Mouse (Mus musculus): ENCODE results near the gene Nat8f4. TPM values are rescaled to one million over a fixed set of nuclear protein-coding genes. Genes with fewer than 3 reads are reported as not detected.
"Not testable (repeated sequence)": the region's sequence is repeated elsewhere in the genome, so short reads cannot be mapped to it uniquely, and the experiment has no call there.

Gene Nat8f4
- polyA plus RNA-seq (2014; fragmentation: Nextera tagmentation; extraction: Ambion mirVana), result 4.6 and 5.6 TPM in 2 replicates

DNA sequence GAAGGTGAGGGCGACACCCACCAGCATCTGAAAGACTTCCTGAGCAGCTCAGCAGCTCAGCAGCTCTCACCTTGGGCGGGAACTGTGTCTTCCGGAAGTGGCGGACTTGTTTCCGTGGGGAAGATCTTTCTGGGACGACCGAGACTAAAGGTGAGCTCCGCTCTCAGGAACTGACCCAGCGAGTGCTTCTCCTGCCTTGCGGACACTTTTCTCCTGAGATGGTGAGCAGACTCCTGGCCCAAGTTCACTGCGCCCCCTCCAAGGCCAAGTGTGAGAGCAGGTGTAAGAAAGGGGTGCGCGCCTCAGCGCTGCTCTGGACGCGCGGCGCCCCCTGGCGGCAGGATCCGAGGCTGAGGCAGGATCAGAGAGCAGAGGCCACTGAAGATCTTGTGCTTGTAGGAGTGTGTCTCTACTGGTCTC, at the start of gene Nat8f4:
Gene Nat8f4, minus strand, starts transcription at position 243 of the 420 bp plus-strand sequence.
- Histone ChIP-seq H3K4me2 (ENCODE audit: low read depth, low read length) (peak within 1 kb of the TSS; percentile 24; the same call in 1 of the 2 replicates), H3K4me3 (ENCODE audit: low read depth, low read length) (peak within 1 kb of the TSS; percentile 22; the same call in 1 of the 2 replicates)
- H3K9ac ChIP-seq (replicated peaks; ENCODE audit: low read depth, low read length); H3K4me1 ChIP-seq (ENCODE audit: control insufficient read depth, insufficient read depth, low read length); H3K9me3 ChIP-seq (ENCODE audit: control insufficient read depth, low read length); H3K27ac ChIP-seq (ENCODE audit: low read depth, low read length); H3K36me3 ChIP-seq (ENCODE audit: control insufficient read depth, insufficient read depth, low read length); H3K27me3 ChIP-seq (ENCODE audit: control insufficient read depth, insufficient read depth, low read length): not testable (repeated sequence)
- ATAC-seq (ENCODE audit: low read depth), result peak; percentile 85
- 14% methylated on average over 20 of the region's 20 CpGs for whole genome bisulfite sequencing

DNA sequence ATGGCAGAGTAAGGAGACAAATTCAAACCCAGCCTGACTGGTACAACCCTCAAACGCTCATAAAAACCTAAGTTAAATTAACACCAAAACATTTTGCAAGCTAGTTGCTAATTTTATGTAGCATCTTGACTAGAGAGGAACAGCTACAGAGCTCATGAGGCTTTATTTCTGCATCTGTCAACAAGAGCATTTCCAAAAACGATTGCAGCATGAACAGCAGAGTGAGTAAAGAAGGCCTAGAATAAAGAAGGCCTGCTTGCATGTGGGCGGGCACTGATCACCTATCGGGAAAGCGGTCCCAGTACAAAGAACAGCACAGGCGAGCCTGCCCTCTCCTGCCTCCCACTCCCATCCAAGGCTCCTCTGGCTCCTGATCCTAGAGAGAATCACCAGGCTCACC, 43.9 kb upstream of the Nat8f4 start:
- Histone ChIP-seq H3K4me3 (ENCODE audit: low read depth, low read length) (no peak overlapping the region), H3K9me3 (ENCODE audit: control insufficient read depth, low read length) (no peaks in the 10 kb centered on the region), H3K4me2 (ENCODE audit: low read depth, low read length) (no peak overlapping the region), H3K4me1 (ENCODE audit: control insufficient read depth, insufficient read depth, low read length) (no peaks in the 10 kb centered on the region), H3K27me3 (ENCODE audit: control insufficient read depth, insufficient read depth, low read length) (no peaks in the 10 kb centered on the region), H3K36me3 (ENCODE audit: control insufficient read depth, insufficient read depth, low read length) (peaks cover 67% of the 10 kb centered on the region), H3K9ac (replicated peaks; ENCODE audit: low read depth, low read length) (no peak overlapping the region), H3K27ac (ENCODE audit: low read depth, low read length) (no peak overlapping the region)
- no peak for ATAC-seq (ENCODE audit: low read depth)
- 88% methylated on average over 6 of the region's 6 CpGs for WGBS

DNA sequence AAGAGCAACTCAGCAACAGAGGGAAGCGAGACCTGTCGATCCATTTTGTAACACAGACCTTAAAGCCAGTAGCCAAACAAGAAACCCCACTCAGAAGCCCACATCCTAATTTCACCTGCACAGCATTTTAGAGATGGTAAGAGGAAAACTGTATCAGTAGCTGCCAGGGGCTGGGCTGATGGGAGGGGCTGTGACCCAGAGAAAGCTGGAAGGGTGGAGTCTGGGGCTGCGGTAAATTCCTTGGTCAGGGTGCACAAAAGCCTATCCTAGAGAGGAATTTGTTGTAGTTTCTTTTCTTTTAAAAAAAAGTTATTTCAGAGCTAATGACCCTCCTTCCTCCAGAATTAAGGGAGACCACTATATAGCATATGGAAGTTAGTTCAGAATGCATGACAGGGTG, 37.8 kb upstream of the Nat8f4 start:
- H3K36me3 ChIP-seq (ENCODE audit: control insufficient read depth, insufficient read depth, low read length), result peaks cover 33% of the 10 kb centered on the region; the same call in 1 of the 2 replicates
- H3K4me1 ChIP-seq (ENCODE audit: control insufficient read depth, insufficient read depth, low read length), result no peaks in the 10 kb centered on the region
- no peaks in the 10 kb centered on the region for H3K27me3 ChIP-seq (ENCODE audit: control insufficient read depth, insufficient read depth, low read length)
- no peaks in the 10 kb centered on the region for H3K9me3 ChIP-seq (ENCODE audit: control insufficient read depth, low read length)
- no peak overlapping the region for H3K9ac ChIP-seq (replicated peaks; ENCODE audit: low read depth, low read length)
- no peak overlapping the region for H3K4me3 ChIP-seq (ENCODE audit: low read depth, low read length)
- no peak overlapping the region for H3K4me2 ChIP-seq (ENCODE audit: low read depth, low read length)
- WGBS, result 100% methylated on average over 3 of the region's 3 CpGs
- H3K27ac ChIP-seq (ENCODE audit: low read depth, low read length), result no peak overlapping the region
- ATAC-seq (ENCODE audit: low read depth), result no peak

DNA sequence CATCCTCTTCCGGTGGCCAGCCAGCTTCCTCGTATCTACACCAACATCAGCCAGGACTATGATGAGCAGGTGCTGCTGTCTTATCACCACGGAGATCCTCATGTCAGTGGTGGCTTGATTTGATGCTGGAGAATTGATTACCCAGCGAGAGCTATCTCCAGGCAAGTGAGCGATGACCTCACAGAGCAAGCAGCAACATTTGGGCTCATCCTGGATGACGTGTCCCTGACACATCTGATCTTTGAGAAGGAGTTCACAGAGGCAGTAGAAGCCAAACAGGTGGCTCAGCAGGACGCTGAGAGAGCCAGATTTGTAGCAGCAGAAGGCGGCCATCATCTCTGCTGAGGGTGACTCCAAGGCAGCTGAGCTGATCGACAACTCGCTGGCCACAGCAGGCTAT, 34.0 kb upstream of the Nat8f4 start:
- no peaks in the 10 kb centered on the region for H3K9me3 ChIP-seq (ENCODE audit: control insufficient read depth, low read length)
- H3K27ac ChIP-seq (ENCODE audit: low read depth, low read length), result no peak overlapping the region
- H3K4me1 ChIP-seq (ENCODE audit: control insufficient read depth, insufficient read depth, low read length), result no peaks in the 10 kb centered on the region
- 86% methylated on average over 10 of the region's 10 CpGs for WGBS
- H3K4me3 ChIP-seq (ENCODE audit: low read depth, low read length), result no peak overlapping the region
- no peak overlapping the region for H3K9ac ChIP-seq (replicated peaks; ENCODE audit: low read depth, low read length)
- no peaks in the 10 kb centered on the region for H3K27me3 ChIP-seq (ENCODE audit: control insufficient read depth, insufficient read depth, low read length)
- H3K4me2 ChIP-seq (ENCODE audit: low read depth, low read length), result no peak overlapping the region
- peaks cover 8% of the 10 kb centered on the region; the same call in 1 of the 2 replicates for H3K36me3 ChIP-seq (ENCODE audit: control insufficient read depth, insufficient read depth, low read length)
- no peak for ATAC-seq (ENCODE audit: low read depth)

DNA sequence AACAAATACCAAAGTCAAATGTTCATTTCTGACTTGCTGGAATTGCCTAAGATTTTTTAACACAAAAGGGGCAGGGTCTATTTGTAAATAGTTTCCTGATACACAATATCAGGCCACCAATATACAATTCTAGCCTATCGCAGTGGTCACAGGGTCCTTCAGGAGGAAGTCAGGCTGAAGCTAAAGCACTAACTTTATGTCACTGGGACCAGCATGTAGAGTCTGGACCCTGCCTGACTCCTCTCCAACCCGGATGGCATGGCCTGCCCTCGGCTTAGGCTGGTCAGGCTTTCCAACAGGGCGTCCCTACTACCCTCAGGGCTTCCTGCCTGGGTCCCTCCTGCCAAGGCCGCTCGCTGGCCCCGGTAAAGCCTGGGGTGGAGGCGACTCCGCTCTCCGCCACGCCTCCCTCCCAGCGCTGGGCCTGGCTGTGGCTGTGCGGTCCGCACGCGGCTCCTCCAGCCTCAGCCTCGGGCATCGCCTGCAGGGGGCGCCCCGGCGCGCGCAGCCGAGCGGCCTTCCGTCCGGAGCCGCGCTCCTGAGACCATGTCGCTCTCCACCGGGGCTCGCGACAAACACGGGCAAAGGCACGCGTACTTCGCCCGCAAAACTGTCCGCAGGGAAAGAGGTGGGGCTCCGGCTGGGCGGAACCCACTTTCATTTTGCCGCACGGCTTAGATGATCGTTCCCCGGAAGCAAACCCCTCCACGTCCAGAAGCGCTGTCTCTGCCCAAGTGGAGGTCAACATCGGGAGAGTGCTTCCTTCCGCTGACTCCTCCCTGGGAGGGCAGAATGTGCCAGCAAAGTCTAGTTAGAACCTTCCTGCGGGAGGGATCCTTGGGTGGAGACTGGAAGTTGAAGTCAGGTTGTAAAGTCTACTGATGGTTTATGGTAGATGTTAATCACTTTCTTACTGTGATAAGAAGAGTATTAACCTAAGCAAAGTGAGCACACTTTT, 32.1 kb upstream of the Nat8f4 start:
- H3K9me3 ChIP-seq (ENCODE audit: control insufficient read depth, low read length), result not testable (repeated sequence)
- WGBS, result 2% methylated on average over 42 of the region's 50 CpGs

DNA sequence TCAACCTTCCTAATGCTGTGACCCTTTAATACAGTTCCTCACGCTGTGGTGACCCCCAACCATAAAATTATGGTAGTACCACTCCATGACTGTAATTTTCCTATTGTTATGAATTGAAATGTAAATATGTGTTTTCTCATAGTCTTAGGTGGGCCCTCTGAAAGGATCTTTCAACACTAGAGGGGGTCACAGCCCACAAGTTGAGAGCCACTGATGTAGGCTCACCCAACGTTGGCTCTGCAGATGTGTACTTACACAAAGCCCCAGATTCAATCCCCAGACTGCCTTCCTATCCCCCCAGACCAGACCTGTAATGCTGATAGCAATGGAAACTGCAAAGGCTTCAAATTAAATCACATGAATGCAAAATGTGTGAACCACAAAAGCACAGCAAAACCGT, 31.0 kb upstream of the Nat8f4 start:
- no peak for ATAC-seq (ENCODE audit: low read depth)
- Histone ChIP-seq H3K4me2 (ENCODE audit: low read depth, low read length) (no peak overlapping the region), H3K27ac (ENCODE audit: low read depth, low read length) (no peak overlapping the region), H3K9ac (replicated peaks; ENCODE audit: low read depth, low read length) (no peak overlapping the region), H3K27me3 (ENCODE audit: control insufficient read depth, insufficient read depth, low read length) (no peaks in the 10 kb centered on the region), H3K9me3 (ENCODE audit: control insufficient read depth, low read length) (no peaks in the 10 kb centered on the region), H3K36me3 (ENCODE audit: control insufficient read depth, insufficient read depth, low read length) (no peaks in the 10 kb centered on the region; the same call in 1 of the 2 replicates), H3K4me3 (ENCODE audit: low read depth, low read length) (no peak overlapping the region), H3K4me1 (ENCODE audit: control insufficient read depth, insufficient read depth, low read length) (no peaks in the 10 kb centered on the region)
- WGBS, result 68% methylated on average over 3 of the region's 3 CpGs

More for the DNA sequence above, 32.1 kb upstream of the Nat8f4 start:
- not testable (repeated sequence) for H3K27me3 ChIP-seq (ENCODE audit: control insufficient read depth, insufficient read depth, low read length); H3K36me3 ChIP-seq (ENCODE audit: control insufficient read depth, insufficient read depth, low read length); H3K4me1 ChIP-seq (ENCODE audit: control insufficient read depth, insufficient read depth, low read length); H3K27ac ChIP-seq (ENCODE audit: low read depth, low read length)
- peak; percentile 95 for ATAC-seq (ENCODE audit: low read depth)
- Histone ChIP-seq H3K4me3 (ENCODE audit: low read depth, low read length) (peak overlapping the region; percentile 41), H3K4me2 (ENCODE audit: low read depth, low read length) (peak overlapping the region; percentile 52), H3K9ac (replicated peaks; ENCODE audit: low read depth, low read length) (peak overlapping the region; percentile 51)

DNA sequence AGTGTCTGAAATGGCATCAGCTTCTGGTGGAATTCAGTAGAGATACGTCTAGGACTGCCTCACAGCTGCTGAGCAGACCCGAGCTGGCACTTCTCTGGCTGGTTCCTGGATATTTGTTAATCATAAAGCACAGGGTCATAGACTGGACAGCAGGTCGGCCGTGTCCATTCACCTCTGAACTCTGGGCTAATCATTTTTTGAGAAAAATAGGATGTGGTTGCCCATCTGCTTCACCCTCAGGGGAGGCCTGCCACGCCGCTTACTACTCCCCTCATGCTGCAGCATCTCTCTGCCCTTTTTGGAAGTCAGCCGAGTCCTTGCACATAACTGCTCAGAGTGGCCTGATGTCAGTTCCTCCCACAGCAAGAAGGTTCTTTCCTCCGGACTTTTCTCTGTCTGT, 29.4 kb upstream of the Nat8f4 start:
- Histone ChIP-seq H3K27me3 (ENCODE audit: control insufficient read depth, insufficient read depth, low read length) (no peaks in the 10 kb centered on the region), H3K9me3 (ENCODE audit: control insufficient read depth, low read length) (no peaks in the 10 kb centered on the region), H3K4me3 (ENCODE audit: low read depth, low read length) (no peak overlapping the region), H3K4me1 (ENCODE audit: control insufficient read depth, insufficient read depth, low read length) (no peaks in the 10 kb centered on the region), H3K27ac (ENCODE audit: low read depth, low read length) (no peak overlapping the region), H3K9ac (replicated peaks; ENCODE audit: low read depth, low read length) (no peak overlapping the region), H3K36me3 (ENCODE audit: control insufficient read depth, insufficient read depth, low read length) (no peaks in the 10 kb centered on the region; the same call in 1 of the 2 replicates), H3K4me2 (ENCODE audit: low read depth, low read length) (no peak overlapping the region)
- no peak for ATAC-seq (ENCODE audit: low read depth)
- WGBS, result 86% methylated on average over 8 of the region's 8 CpGs

DNA sequence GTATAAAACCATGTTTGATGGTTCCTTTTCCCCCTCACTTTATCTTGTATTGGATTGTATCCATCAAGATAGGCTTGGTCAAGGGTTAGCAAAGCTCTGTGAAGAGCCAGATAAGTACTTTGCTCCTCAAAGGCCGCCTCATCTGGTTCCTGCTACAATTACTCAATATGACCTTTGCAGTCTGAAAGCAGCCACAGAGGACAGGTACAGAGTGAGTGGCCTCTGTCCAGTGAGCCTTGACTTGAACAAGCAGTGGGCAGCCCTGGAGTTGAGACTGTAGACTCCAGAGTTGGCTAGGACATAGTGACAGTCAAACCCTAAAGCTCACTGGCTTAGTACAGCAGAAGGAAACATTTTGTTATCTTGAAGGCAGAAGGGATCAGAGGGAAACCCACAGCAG, 24.6 kb upstream of the Nat8f4 start:
- no peak overlapping the region for H3K9ac ChIP-seq (replicated peaks; ENCODE audit: low read depth, low read length)
- no peaks in the 10 kb centered on the region for H3K9me3 ChIP-seq (ENCODE audit: control insufficient read depth, low read length)
- no peak for ATAC-seq (ENCODE audit: low read depth)
- H3K4me3 ChIP-seq (ENCODE audit: low read depth, low read length), result no peak overlapping the region
- WGBS, result 83% methylated on average over 1 of the region's 1 CpGs
- no peaks in the 10 kb centered on the region for H3K27me3 ChIP-seq (ENCODE audit: control insufficient read depth, insufficient read depth, low read length)
- no peaks in the 10 kb centered on the region for H3K4me1 ChIP-seq (ENCODE audit: control insufficient read depth, insufficient read depth, low read length)
- H3K4me2 ChIP-seq (ENCODE audit: low read depth, low read length), result no peak overlapping the region
- H3K36me3 ChIP-seq (ENCODE audit: control insufficient read depth, insufficient read depth, low read length), result peaks cover 16% of the 10 kb centered on the region
- no peak overlapping the region for H3K27ac ChIP-seq (ENCODE audit: low read depth, low read length)
